Mouse (Mus musculus): ENCODE measurements around the gene Vmn1r64.
"Not testable (repeated sequence)": the region's sequence is repeated elsewhere in the genome, so short reads cannot be mapped to it uniquely, and the experiment has no call there.

The Vmn1r64 gene

DNA sequence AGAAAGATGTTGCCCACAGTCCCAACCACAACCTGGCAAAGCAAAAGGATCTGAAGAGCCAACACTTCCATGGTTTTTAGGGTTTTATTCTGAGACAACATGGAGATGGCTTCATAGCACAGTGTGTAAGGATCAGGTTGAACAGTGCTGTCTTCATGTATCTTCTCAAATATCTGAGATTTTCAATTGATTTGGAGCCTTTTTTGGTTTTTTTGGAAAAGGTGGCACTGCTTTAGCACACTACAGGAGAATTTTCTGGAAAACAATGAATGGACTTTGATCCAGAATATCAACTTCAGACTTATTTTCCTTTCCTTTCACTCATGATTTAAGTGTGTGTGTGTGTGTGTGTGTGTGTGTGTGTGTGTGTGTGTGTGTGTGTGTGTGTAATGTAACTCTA lies at the start of gene Vmn1r64:
Gene Vmn1r64 (minus strand): TSS at position 101 of the 400 bp plus-strand sequence.
- DNase-seq (ENCODE audit: low read depth, low spot score) = no peak

- no peak for DNase-seq (ENCODE audit: low read depth, low spot score)
Observed at GRCm38 (mm10) chr7:5899238-5899637, 14.9 kb upstream of the Vmn1r64 start.

DNA sequence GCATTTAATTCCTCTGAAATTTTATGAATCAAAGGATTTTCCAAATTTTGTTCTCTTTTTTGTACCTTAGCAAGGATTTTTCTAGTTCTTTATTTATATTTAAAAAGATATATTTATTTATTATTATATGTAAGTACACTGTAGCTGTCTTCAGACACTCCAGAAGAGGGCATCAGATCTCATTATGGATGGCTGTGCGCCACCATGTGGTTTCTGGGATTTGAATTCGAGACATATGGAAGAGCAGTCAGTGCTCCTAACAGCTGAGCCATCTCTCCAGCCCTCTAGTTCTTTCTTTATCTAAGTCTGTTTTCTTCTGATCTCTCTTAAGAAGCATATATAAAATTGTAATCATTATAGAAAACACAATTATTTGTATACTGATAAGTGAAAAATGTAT lies 12.9 kb upstream of the Vmn1r64 start:
- DNase-seq (ENCODE audit: low read depth, low spot score) = not testable (repeated sequence)
